Mouse (Mus musculus) hindbrain, embryonic 13.5 days (tissue): ENCODE measurements around the gene Isyna1. TPM values are rescaled to one million over a fixed set of nuclear protein-coding genes. Genes with fewer than 3 reads are reported as not detected.
"Not testable (repeated sequence)": the region's sequence is repeated elsewhere in the genome, so short reads cannot be mapped to it uniquely, and the experiment has no call there.

ENCODE experiments used
- ATAC-seq: fragments of 200-750 bp; cut with Nextera tagmentation; 2 replicates; pipeline ENCODE4 v1.8.0; 2017; ENCODE audit warnings: moderate TSS enrichment; ENCODE audit not compliant: low FRiP score
- H3K27ac ChIP-seq: fragments of 300-500 bp; sonication (generic); 2 replicates; pipeline ENCODE4 v1.5.1; 2015; ENCODE audit warnings: inconsistent platforms, mild to moderate bottlenecking, moderate library complexity
- H3K27me3 ChIP-seq: fragments of 300-500 bp; sonication (generic); 2 replicates; pipeline ENCODE4 v1.6.1; 2015; ENCODE audit warnings: mild to moderate bottlenecking, inconsistent platforms
- H3K36me3 ChIP-seq: fragments of 300-500 bp; sonication (generic); 2 replicates; pipeline ENCODE4 v1.6.1; 2015; ENCODE audit warnings: mild to moderate bottlenecking, inconsistent platforms
- H3K4me1 ChIP-seq: fragments of 300-500 bp; sonication (generic); replicated peaks from 2 replicates; pipeline ENCODE4 v1.6.1; 2015; ENCODE audit warnings: inconsistent platforms
- H3K4me2 ChIP-seq: fragments of 300-500 bp; sonication (generic); 2 replicates; pipeline ENCODE4 v1.6.1; 2015; ENCODE audit warnings: inconsistent platforms, mild to moderate bottlenecking, moderate library complexity
- H3K4me3 ChIP-seq: fragments of 300-500 bp; sonication (generic); 2 replicates; pipeline ENCODE4 v1.5.1; 2015; ENCODE audit warnings: mild to moderate bottlenecking, inconsistent platforms
- H3K9ac ChIP-seq: fragments of 300-500 bp; sonication (generic); 2 replicates; pipeline ENCODE4 v1.6.1; 2015; ENCODE audit warnings: mild to moderate bottlenecking, inconsistent platforms
- H3K9me3 ChIP-seq: fragments of 300-500 bp; sonication (generic); 2 replicates; pipeline ENCODE4 v1.6.1; 2016; ENCODE audit warnings: inconsistent platforms
- WGBS: fragments of 180-500 bp; shearing (Covaris S2); methylation state at CpG from one replicate; pipeline ENCODE4 v1.1.7; 2015; 5-methylcytosine and 5-hydroxymethylcytosine counted together
- polyA plus RNA-seq: library from polyadenylated mRNA; unstranded; fragments of >200 nt; fragmentation: Nextera tagmentation; extraction: Ambion mirVana; gene quantifications from 2 replicates; pipeline ENCODE4 v1.2.1, GENCODE M21; 2015

Isyna1 gene
- polyA plus RNA-seq, 1 experiment from 2014 or later: 121 TPM

DNA sequence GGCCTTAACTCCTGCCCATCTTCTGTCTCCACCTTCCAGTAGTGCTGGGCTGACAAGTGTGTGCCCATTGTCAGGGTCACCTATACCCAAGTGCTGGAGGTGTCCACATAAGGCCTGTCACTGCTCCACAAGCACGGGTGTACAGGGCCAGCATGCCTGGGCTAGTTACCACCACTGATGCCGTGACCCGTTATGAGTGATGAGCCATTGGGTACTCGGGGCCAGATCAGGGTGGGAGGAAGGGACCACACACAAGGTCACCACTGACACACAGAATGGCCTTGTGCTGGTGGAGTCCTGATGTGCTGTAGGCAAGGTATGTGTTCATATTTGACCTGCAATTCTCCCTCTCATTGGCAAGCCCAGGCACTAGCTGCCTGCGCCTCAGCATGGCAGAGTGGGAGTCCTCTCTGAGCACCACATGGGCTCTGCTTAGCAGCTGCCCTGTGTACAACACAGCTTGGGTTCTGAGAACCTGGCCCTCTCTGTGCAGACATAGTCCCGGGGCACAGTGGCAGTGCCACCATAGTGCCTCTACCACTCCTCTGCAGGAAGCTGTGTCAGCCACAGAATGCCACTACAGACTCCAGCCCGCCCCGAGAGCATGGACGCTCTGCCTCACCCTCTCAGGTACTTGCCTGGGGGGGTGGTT lies 9.4 kb upstream of the Isyna1 start:
- Histone ChIP-seq H3K9ac (no peak overlapping the region), H3K4me2 (no peak overlapping the region), H3K4me1 (no peaks in the 10 kb centered on the region; the same call in 1 of the 2 replicates), H3K4me3 (no peak overlapping the region), H3K27ac (no peak overlapping the region), H3K36me3 (peaks cover 96% of the 10 kb centered on the region), H3K27me3 (no peaks in the 10 kb centered on the region), H3K9me3 (no peaks in the 10 kb centered on the region)
- ATAC-seq: peak; percentile 47
- 89% methylated on average over 9 of the region's 9 CpGs for WGBS

DNA sequence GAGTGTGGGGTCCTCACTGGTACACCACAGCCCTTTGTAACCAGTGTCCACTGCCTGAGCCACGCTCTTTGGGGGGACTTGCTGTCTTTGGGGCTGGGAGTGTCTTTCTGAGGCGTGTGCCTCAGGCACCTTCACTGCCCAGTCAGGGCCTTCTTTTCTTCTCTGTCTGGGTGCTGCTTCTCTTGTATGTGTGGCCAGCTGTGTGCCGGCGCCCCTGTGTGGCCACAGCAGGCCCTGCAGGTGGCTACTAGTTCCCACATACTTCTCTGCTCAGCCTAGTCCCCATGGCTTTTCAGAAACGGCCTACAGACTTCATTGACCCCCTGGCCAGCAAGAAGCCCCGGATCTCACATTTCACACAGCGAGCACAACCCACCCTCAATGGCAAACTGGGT lies 8.9 kb upstream of the Isyna1 start:
- Histone ChIP-seq H3K9ac (no peak overlapping the region), H3K4me2 (no peak overlapping the region), H3K27ac (no peak overlapping the region), H3K27me3 (no peaks in the 10 kb centered on the region), H3K36me3 (peaks cover 96% of the 10 kb centered on the region), H3K9me3 (no peaks in the 10 kb centered on the region), H3K4me3 (no peak overlapping the region), H3K4me1 (no peaks in the 10 kb centered on the region; the same call in 1 of the 2 replicates)
- WGBS: 42% methylated on average over 7 of the region's 7 CpGs
- peak; percentile 59 for ATAC-seq

DNA sequence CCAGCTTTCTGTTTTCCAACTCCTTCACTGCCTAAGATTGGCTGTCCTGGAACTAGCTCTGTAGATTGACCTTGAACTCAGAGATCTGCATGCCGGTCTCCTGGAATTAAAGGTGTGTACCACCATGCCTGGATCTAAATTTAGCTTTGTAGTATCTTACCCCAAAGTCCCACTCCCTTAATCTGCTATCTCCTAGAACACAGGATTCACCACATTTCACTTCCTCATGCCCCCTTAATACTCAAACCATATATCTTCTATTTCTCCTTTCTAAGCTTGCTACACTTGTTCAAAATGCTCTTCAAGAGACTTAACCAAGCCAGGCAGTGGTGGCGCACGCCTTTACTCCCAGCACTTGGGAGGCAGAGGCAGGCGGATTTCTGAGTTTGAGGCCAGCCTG lies 6.2 kb upstream of the Isyna1 start:
- H3K9ac ChIP-seq, ATAC-seq, H3K4me2 ChIP-seq, H3K4me3 ChIP-seq, H3K27me3 ChIP-seq, H3K4me1 ChIP-seq, H3K27ac ChIP-seq, H3K9me3 ChIP-seq: not testable (repeated sequence)
- H3K36me3 ChIP-seq: peaks cover 88% of the 10 kb centered on the region
- 93% methylated on average over 4 of the region's 4 CpGs for WGBS

DNA sequence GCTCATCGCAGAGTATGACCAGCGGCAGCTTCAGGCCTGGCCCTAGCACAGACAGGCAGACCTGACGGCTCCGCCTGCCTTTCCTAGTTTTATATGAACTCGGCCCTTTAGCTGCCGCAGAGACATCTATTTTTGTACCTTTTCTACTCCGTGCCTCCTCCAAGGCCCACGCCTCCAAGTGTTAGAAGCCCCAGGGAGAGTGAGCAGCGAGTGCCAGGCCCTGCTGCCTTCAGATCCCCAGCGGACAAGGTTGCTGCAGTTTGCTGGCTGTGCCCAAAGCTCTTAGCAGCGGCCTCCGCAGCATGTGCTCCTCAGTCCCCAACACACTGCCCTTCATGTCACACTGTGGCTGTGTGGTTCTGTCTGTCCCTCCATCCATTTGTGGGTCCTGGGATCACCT lies 2.6 kb upstream of the Isyna1 start:
- Histone ChIP-seq H3K27me3 (peaks cover 8% of the 10 kb centered on the region), H3K27ac (no peak overlapping the region), H3K4me2 (no peak overlapping the region), H3K4me1 (peaks cover 32% of the 10 kb centered on the region), H3K9me3 (no peaks in the 10 kb centered on the region), H3K36me3 (peaks cover 65% of the 10 kb centered on the region), H3K9ac (no peak overlapping the region), H3K4me3 (no peak overlapping the region)
- ATAC-seq: no peak
- WGBS: 92% methylated on average over 12 of the region's 12 CpGs

DNA sequence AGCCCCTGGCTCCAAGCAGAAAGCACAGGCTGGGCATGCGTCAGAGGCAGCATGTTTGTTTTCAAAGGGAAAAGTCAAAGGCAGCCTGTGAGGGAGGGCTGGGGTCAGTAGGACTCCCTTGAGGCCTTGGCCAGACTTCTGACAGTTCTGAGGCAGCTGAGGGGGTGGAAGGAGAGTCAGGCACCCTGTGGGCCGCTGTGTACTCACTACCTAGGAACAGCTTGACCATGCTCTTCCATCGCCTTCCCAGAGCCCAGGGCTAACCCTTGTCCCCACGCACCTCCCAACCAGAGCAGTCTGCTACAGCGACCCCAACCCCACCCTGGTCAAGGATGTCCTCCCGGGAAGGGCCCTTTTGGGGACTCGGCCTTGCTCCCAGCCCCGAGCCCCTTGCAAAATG lies 1.0 kb upstream of the Isyna1 start:
- 0 out of 2 replicates have a peak overlapping the region, but pooled peaks have one; percentile 64 for H3K4me3 ChIP-seq
- peak overlapping the region; percentile 97 for H3K4me2 ChIP-seq
- H3K9ac ChIP-seq: 0 out of 2 replicates have a peak overlapping the region, but pooled peaks have one; percentile 83
- no peaks in the 10 kb centered on the region for H3K9me3 ChIP-seq
- peaks cover 15% of the 10 kb centered on the region for H3K27me3 ChIP-seq
- peak overlapping the region; percentile 60 for H3K27ac ChIP-seq
- H3K36me3 ChIP-seq: peaks cover 57% of the 10 kb centered on the region
- 48% methylated on average over 7 of the region's 8 CpGs for WGBS
- ATAC-seq: no peak
- peaks cover 48% of the 10 kb centered on the region for H3K4me1 ChIP-seq

DNA sequence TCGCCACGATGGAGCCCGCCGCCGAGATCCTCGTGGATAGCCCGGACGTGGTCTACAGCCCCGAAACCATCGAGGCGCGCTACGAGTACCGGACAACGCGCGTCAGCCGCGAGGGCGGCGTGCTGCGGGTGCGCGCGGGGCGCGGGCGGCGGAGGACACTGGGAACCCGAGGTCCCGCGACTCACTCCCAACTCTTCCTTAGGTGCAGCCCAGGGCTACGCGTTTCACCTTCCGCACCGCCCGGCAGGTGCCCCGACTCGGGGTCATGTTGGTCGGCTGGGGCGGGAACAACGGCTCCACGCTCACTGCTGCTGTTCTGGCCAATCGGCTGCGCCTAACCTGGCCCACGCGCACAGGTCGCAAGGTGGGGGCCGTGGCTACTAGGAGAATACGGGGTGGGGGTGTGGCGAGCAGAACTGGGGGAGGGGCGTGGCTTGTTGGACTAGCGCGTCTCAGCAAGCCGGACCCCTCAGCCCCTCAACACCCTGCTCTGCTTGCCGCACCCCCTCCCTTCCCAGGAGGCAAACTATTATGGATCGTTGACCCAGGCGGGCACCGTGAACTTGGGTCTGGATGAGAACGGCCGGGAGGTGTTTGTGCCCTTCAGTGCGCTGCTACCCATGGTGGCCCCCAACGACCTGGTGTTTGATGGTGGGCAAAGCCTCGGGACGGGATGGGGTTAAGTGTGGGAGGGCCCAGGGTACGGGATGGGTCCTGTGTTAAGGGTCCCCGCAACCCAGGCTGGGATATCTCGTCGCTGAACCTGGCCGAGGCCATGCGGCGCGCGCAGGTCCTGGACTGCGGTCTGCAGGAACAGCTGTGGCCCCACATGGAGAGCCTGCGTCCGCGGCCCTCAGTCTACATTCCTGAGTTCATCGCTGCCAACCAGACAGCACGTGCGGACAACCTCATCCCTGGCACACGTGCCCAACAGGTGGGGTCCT lies 720 bp downstream of the Isyna1 start:
- H3K9ac ChIP-seq: peak overlapping the region; percentile 83
- H3K4me3 ChIP-seq: peak overlapping the region; percentile 64
- no peaks in the 10 kb centered on the region for H3K9me3 ChIP-seq
- H3K27ac ChIP-seq: peak overlapping the region; percentile 83
- H3K4me2 ChIP-seq: peak overlapping the region; percentile 97
- WGBS: 12% methylated on average over 57 of the region's 82 CpGs
- ATAC-seq: peak; percentile 26
- peaks cover 66% of the 10 kb centered on the region for H3K4me1 ChIP-seq
- peaks cover 43% of the 10 kb centered on the region for H3K36me3 ChIP-seq
- peaks cover 15% of the 10 kb centered on the region for H3K27me3 ChIP-seq

DNA sequence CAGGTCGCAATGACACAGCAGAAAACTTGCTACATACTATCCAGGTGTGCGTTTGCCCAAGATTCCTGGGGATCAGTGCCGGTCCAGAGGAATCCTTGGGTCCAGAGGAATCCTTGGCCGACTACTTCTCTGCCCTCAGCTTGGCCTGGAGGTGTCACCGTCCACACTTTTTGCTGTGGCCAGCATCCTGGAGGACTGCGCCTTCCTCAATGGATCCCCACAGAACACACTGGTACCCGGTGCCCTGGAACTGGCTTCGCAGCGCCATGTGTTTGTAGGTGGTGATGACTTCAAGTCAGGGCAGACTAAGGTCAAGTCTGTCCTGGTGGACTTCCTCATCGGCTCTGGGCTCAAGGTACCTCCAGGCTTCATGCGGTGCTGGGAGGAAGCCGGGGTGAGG lies 1.6 kb downstream of the Isyna1 start:
- WGBS: 93% methylated on average over 12 of the region's 12 CpGs
- Histone ChIP-seq H3K9me3 (no peaks in the 10 kb centered on the region), H3K9ac (no peak overlapping the region), H3K27me3 (peaks cover 15% of the 10 kb centered on the region), H3K4me3 (peak overlapping the region; percentile 64; the same call in 1 of the 2 replicates), H3K4me2 (peak overlapping the region; percentile 97; the same call in 1 of the 2 replicates), H3K4me1 (peaks cover 75% of the 10 kb centered on the region), H3K27ac (no peak overlapping the region), H3K36me3 (peaks cover 33% of the 10 kb centered on the region)
- no peak for ATAC-seq

DNA sequence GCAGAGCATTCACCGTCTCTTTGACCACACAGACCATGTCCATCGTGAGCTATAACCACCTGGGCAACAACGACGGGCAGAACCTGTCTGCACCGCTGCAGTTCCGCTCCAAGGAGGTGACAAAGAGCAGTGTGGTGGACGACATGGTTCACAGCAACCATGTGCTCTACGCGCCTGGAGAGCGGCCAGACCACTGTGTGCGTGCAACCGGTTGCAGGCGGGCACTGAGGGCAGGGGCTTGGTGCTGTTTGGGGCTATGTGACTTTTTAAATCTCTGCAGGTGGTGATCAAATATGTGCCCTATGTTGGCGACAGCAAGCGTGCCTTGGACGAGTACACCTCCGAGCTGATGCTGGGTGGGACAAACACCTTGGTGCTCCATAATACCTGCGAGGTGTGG lies 2.0 kb downstream of the Isyna1 start:
- Histone ChIP-seq H3K9ac (no peak overlapping the region), H3K4me1 (peaks cover 79% of the 10 kb centered on the region), H3K36me3 (peaks cover 31% of the 10 kb centered on the region), H3K27me3 (peaks cover 15% of the 10 kb centered on the region), H3K27ac (no peak overlapping the region), H3K4me3 (no peak overlapping the region), H3K4me2 (0 out of 2 replicates have a peak overlapping the region, but pooled peaks have one; percentile 1), H3K9me3 (no peaks in the 10 kb centered on the region)
- WGBS: 95% methylated on average over 18 of the region's 18 CpGs
- no peak for ATAC-seq

DNA sequence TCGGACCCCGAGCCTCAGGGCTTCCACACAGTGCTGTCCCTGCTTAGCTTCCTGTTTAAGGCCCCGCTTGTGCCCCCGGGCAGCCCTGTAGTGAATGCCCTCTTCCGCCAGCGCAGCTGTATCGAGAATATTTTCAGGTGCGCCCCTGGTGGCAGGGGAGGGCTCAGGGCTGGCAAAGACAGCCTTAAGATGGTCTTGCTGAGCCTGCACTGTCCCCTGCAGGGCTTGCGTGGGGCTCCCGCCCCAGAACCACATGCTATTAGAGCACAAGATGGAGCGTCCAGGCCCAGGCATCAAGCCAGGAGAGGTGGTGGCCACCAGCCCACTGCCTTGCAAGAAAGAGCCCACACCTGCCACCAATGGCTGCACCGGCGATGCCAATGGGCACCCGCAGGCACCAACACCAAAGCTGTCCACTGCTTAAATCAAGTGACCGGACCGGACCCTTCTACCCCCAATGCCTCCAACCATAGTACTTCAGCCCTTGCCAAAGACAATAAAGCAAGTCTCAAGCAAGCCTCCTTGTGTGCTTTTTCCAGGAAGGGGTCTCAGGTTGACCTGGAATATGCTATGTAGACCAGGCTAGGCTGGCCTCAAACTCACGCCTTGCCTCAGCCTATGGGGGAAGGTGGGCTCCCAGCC lies 2.7 kb downstream of the Isyna1 start:
- WGBS: 83% methylated on average over 17 of the region's 17 CpGs
- no peak for ATAC-seq

DNA sequence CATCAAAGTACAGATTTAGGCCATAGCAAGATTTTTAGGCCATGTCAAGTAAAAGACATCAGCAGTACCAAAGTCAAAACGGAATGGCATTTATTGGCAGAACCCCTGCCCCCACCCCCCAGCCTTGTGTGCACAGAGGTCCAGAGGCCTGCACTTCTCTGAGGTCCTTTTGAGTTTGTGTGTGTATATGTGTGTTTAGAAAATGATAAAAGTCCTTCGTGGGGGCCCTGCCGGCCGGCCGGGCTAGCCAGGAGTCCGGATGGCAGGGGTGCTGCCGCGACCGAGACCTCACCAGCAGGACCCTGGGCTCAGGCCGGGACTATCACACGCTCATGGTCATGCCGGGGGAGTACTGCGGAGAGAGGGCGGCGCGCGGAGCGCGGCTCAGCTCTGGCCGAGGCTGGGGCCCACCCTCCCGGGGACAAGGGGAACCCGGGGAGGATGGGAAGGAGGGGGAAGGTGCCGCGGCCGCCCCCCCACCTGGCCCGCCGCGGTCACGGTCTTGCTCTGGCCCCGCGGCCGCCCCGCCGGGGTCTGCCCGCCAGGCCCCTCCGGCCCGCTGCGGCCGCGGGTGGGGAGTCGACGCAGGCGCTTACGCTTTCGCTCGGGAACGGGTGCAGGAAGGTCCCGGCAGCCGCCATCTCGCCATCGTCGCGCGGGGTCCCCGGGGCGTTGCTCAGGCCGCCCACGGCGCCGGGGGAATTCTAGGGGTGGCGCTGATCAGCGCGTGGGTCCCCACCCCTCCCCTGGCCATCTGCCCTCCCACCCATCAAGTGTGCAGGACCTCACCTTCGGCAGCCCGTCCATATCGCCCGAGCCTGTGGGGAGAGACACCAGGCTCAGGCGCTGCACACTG lies 3.5 kb downstream of the Isyna1 start:
- 7% methylated on average over 67 of the region's 68 CpGs for WGBS
- Histone ChIP-seq H3K9ac (peak overlapping the region; percentile 80), H3K4me2 (peak overlapping the region; percentile 70), H3K27me3 (peaks cover 15% of the 10 kb centered on the region), H3K27ac (peak overlapping the region; percentile 48), H3K36me3 (peaks cover 27% of the 10 kb centered on the region), H3K9me3 (no peaks in the 10 kb centered on the region), H3K4me3 (peak overlapping the region; percentile 41), H3K4me1 (peaks cover 92% of the 10 kb centered on the region)
- no peak for ATAC-seq

More for the DNA sequence above, 2.7 kb downstream of the Isyna1 start:
- peaks cover 15% of the 10 kb centered on the region for H3K27me3 ChIP-seq
- peaks cover 86% of the 10 kb centered on the region for H3K4me1 ChIP-seq
- peak overlapping the region; percentile 70 for H3K4me2 ChIP-seq
- H3K4me3 ChIP-seq: peak overlapping the region; percentile 14
- H3K9ac ChIP-seq: peak overlapping the region; percentile 80; the same call in 1 of the 2 replicates
- H3K9me3 ChIP-seq: no peaks in the 10 kb centered on the region
- H3K36me3 ChIP-seq: peaks cover 24% of the 10 kb centered on the region
- H3K27ac ChIP-seq: 0 out of 2 replicates have a peak overlapping the region, but pooled peaks have one; percentile 48

DNA sequence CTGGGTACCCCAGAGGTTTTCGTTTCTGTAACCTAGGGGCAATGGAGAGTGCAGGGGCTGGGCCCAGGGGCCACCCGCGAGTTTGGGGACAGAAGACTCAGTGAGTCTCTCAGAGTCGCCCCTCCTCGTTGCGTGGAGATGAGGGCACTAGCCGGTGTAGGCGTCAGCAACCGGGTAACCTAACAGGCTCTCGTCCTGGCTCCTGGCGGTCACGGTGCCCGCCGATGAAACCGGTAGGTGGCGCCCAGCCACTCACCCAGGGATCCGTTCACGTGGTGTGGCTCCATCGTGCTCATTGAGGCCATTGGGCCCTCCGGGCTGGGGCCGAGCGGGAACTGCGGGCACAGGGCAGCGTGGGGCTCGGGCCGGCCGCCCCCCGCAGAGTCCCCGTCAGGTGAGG lies 4.1 kb downstream of the Isyna1 start:
- Histone ChIP-seq H3K27ac (peak overlapping the region; percentile 48), H3K9ac (peak overlapping the region; percentile 80), H3K4me1 (peaks cover 89% of the 10 kb centered on the region), H3K36me3 (peaks cover 31% of the 10 kb centered on the region), H3K27me3 (peaks cover 15% of the 10 kb centered on the region), H3K4me2 (peak overlapping the region; percentile 70), H3K4me3 (peak overlapping the region; percentile 41), H3K9me3 (no peaks in the 10 kb centered on the region)
- WGBS: 2% methylated on average over 29 of the region's 29 CpGs
- ATAC-seq: peak; percentile 26
